Mouse (Mus musculus) lung, postnatal 0 days (tissue): Measurements from ENCODE around the gene Lamtor2.

Source experiments
- CTCF ChIP-seq: IDR thresholded peaks from 2 replicates; pipeline ENCODE4 v1.5.1; 2016; ENCODE audit warnings: antibody characterized with exemption, mild to moderate bottlenecking
- EP300 ChIP-seq: IDR thresholded peaks from 2 replicates; pipeline ENCODE4 v1.6.1; 2016; ENCODE audit warnings: antibody characterized with exemption, mild to moderate bottlenecking, control low read depth

- TF ChIP-seq CTCF (no peak), EP300 (no peak)
These were observed 49.6 kb upstream of the Lamtor2 start for GRCm38 (mm10) chr3:88602466-88602865.
